Mouse (Mus musculus): ENCODE results near the gene Bdh1. TPM values are rescaled to one million over a fixed set of nuclear protein-coding genes. Genes with fewer than 3 reads are reported as not detected.
A peak's percentile ranks its signal among the peaks of the same experiment; 100 is the strongest.

Gene Bdh1
- polyA plus RNA-seq, 1 experiment from 2014 or later, result 42.8 TPM

- Histone ChIP-seq H3K4me1 (replicated peaks; ENCODE audit: control insufficient read depth, insufficient read depth, low read length) (no peaks in the 10 kb centered on the region), H3K4me3 (ENCODE audit: low read depth, low read length) (no peak overlapping the region), H3K27ac (ENCODE audit: low read depth, low read length) (no peak overlapping the region), H3K9me3 (ENCODE audit: control insufficient read depth, low read length) (no peaks in the 10 kb centered on the region), H3K36me3 (ENCODE audit: control insufficient read depth, insufficient read depth, low read length) (no peaks in the 10 kb centered on the region), H3K9ac (ENCODE audit: low read depth, low read length) (no peak overlapping the region), H3K4me2 (no peak overlapping the region), H3K27me3 (replicated peaks; ENCODE audit: control insufficient read depth, insufficient read depth, low read length) (peaks cover 6% of the 10 kb centered on the region; the same call in 1 of the 2 replicates)
- DNase-seq (ENCODE audit: low spot score) (no peak), ATAC-seq (replicated peaks; ENCODE audit: low FRiP score) (no peak)
- 90% methylated on average over 5 of the region's 5 CpGs for WGBS
Measured at GRCm38 (mm10) chr16:31485336-31485735, 63.3 kb downstream of the Bdh1 start.

- H3K9me3 ChIP-seq (ENCODE audit: control insufficient read depth, low read length), result no peaks in the 10 kb centered on the region
- H3K4me3 ChIP-seq (ENCODE audit: low read depth, low read length), result no peak overlapping the region
- H3K27me3 ChIP-seq (replicated peaks; ENCODE audit: control insufficient read depth, insufficient read depth, low read length), result peaks cover 6% of the 10 kb centered on the region; the same call in 1 of the 2 replicates
- no peaks in the 10 kb centered on the region for H3K4me1 ChIP-seq (replicated peaks; ENCODE audit: control insufficient read depth, insufficient read depth, low read length)
- WGBS, result 73% methylated on average over 3 of the region's 3 CpGs
- H3K9ac ChIP-seq (ENCODE audit: low read depth, low read length), result no peak overlapping the region
- no peak for ATAC-seq (replicated peaks; ENCODE audit: low FRiP score)
- no peaks in the 10 kb centered on the region for H3K36me3 ChIP-seq (ENCODE audit: control insufficient read depth, insufficient read depth, low read length)
- DNase-seq (ENCODE audit: low spot score), result no peak
- no peak overlapping the region for H3K27ac ChIP-seq (ENCODE audit: low read depth, low read length)
- H3K4me2 ChIP-seq, result no peak overlapping the region
Measured at GRCm38 (mm10) chr16:31487266-31487665, 65.2 kb downstream of the Bdh1 start.

GRCm38 (mm10) chr16:31489096-31489495, 67.0 kb downstream of the Bdh1 start:
- Histone ChIP-seq H3K9ac (ENCODE audit: low read depth, low read length) (no peak overlapping the region), H3K4me1 (replicated peaks; ENCODE audit: control insufficient read depth, insufficient read depth, low read length) (peaks cover 8% of the 10 kb centered on the region), H3K9me3 (ENCODE audit: control insufficient read depth, low read length) (no peaks in the 10 kb centered on the region), H3K4me3 (ENCODE audit: low read depth, low read length) (no peak overlapping the region), H3K27ac (ENCODE audit: low read depth, low read length) (no peak overlapping the region), H3K4me2 (no peak overlapping the region), H3K36me3 (ENCODE audit: control insufficient read depth, insufficient read depth, low read length) (no peaks in the 10 kb centered on the region), H3K27me3 (replicated peaks; ENCODE audit: control insufficient read depth, insufficient read depth, low read length) (peaks cover 6% of the 10 kb centered on the region; the same call in 1 of the 2 replicates)
- 52% methylated on average over 3 of the region's 3 CpGs for WGBS
- ATAC-seq (replicated peaks; ENCODE audit: low FRiP score) (no peak), DNase-seq (ENCODE audit: low spot score) (no peak)

- Histone ChIP-seq H3K9me3 (ENCODE audit: control insufficient read depth, low read length) (no peaks in the 10 kb centered on the region), H3K4me3 (ENCODE audit: low read depth, low read length) (no peak overlapping the region), H3K9ac (ENCODE audit: low read depth, low read length) (no peak overlapping the region), H3K27ac (ENCODE audit: low read depth, low read length) (no peak overlapping the region), H3K4me2 (no peak overlapping the region), H3K27me3 (replicated peaks; ENCODE audit: control insufficient read depth, insufficient read depth, low read length) (peaks cover 6% of the 10 kb centered on the region; the same call in 1 of the 2 replicates), H3K4me1 (replicated peaks; ENCODE audit: control insufficient read depth, insufficient read depth, low read length) (peaks cover 8% of the 10 kb centered on the region), H3K36me3 (ENCODE audit: control insufficient read depth, insufficient read depth, low read length) (no peaks in the 10 kb centered on the region)
- DNase-seq (ENCODE audit: low spot score) (no peak), ATAC-seq (replicated peaks; ENCODE audit: low FRiP score) (no peak)
- WGBS, result 80% methylated on average over 7 of the region's 7 CpGs
Measured at GRCm38 (mm10) chr16:31490967-31491366, 68.9 kb downstream of the Bdh1 start.

GRCm38 (mm10) chr16:31492921-31493549, 71.0 kb downstream of the Bdh1 start:
- H3K9me3 ChIP-seq (ENCODE audit: control insufficient read depth, low read length), result no peaks in the 10 kb centered on the region
- DNase-seq (ENCODE audit: low spot score), result no peak
- peaks cover 6% of the 10 kb centered on the region; the same call in 1 of the 2 replicates for H3K27me3 ChIP-seq (replicated peaks; ENCODE audit: control insufficient read depth, insufficient read depth, low read length)
- H3K9ac ChIP-seq (ENCODE audit: low read depth, low read length), result no peak overlapping the region
- ATAC-seq (replicated peaks; ENCODE audit: low FRiP score), result no peak
- H3K27ac ChIP-seq (ENCODE audit: low read depth, low read length), result no peak overlapping the region
- WGBS, result 41% methylated on average over 12 of the region's 12 CpGs
- peaks cover 8% of the 10 kb centered on the region for H3K4me1 ChIP-seq (replicated peaks; ENCODE audit: control insufficient read depth, insufficient read depth, low read length)
- peak overlapping the region; percentile 28; the same call in 1 of the 2 replicates for H3K4me2 ChIP-seq
- no peaks in the 10 kb centered on the region for H3K36me3 ChIP-seq (ENCODE audit: control insufficient read depth, insufficient read depth, low read length)
- no peak overlapping the region for H3K4me3 ChIP-seq (ENCODE audit: low read depth, low read length)

- Histone ChIP-seq H3K9ac (ENCODE audit: low read depth, low read length) (no peak overlapping the region), H3K4me3 (ENCODE audit: low read depth, low read length) (no peak overlapping the region), H3K36me3 (ENCODE audit: control insufficient read depth, insufficient read depth, low read length) (no peaks in the 10 kb centered on the region), H3K9me3 (ENCODE audit: control insufficient read depth, low read length) (no peaks in the 10 kb centered on the region), H3K27me3 (replicated peaks; ENCODE audit: control insufficient read depth, insufficient read depth, low read length) (peaks cover 4% of the 10 kb centered on the region; the same call in 1 of the 2 replicates), H3K4me1 (replicated peaks; ENCODE audit: control insufficient read depth, insufficient read depth, low read length) (peaks cover 8% of the 10 kb centered on the region), H3K27ac (ENCODE audit: low read depth, low read length) (no peak overlapping the region), H3K4me2 (peak overlapping the region; percentile 28)
- ATAC-seq (replicated peaks; ENCODE audit: low FRiP score) (no peak), DNase-seq (ENCODE audit: low spot score) (no peak)
- WGBS, result 42% methylated on average over 6 of the region's 6 CpGs
Measured at GRCm38 (mm10) chr16:31493550-31493965, 71.5 kb downstream of the Bdh1 start.

GRCm38 (mm10) chr16:31493991-31494390, 71.9 kb downstream of the Bdh1 start:
- no peak for DNase-seq (ENCODE audit: low spot score)
- no peaks in the 10 kb centered on the region for H3K36me3 ChIP-seq (ENCODE audit: control insufficient read depth, insufficient read depth, low read length)
- no peak overlapping the region for H3K9ac ChIP-seq (ENCODE audit: low read depth, low read length)
- peaks cover 8% of the 10 kb centered on the region for H3K4me1 ChIP-seq (replicated peaks; ENCODE audit: control insufficient read depth, insufficient read depth, low read length)
- no peak overlapping the region for H3K27ac ChIP-seq (ENCODE audit: low read depth, low read length)
- H3K4me3 ChIP-seq (ENCODE audit: low read depth, low read length), result no peak overlapping the region
- ATAC-seq (replicated peaks; ENCODE audit: low FRiP score), result no peak
- no peak overlapping the region for H3K4me2 ChIP-seq
- WGBS, result 76% methylated on average over 6 of the region's 6 CpGs
- no peaks in the 10 kb centered on the region for H3K9me3 ChIP-seq (ENCODE audit: control insufficient read depth, low read length)
- no peaks in the 10 kb centered on the region; the same call in 1 of the 2 replicates for H3K27me3 ChIP-seq (replicated peaks; ENCODE audit: control insufficient read depth, insufficient read depth, low read length)

GRCm38 (mm10) chr16:31495356-31495755, 73.3 kb downstream of the Bdh1 start:
- Histone ChIP-seq H3K9me3 (ENCODE audit: control insufficient read depth, low read length) (no peaks in the 10 kb centered on the region), H3K36me3 (ENCODE audit: control insufficient read depth, insufficient read depth, low read length) (no peaks in the 10 kb centered on the region), H3K4me2 (no peak overlapping the region), H3K9ac (ENCODE audit: low read depth, low read length) (no peak overlapping the region), H3K4me3 (ENCODE audit: low read depth, low read length) (no peak overlapping the region), H3K27ac (ENCODE audit: low read depth, low read length) (no peak overlapping the region), H3K4me1 (replicated peaks; ENCODE audit: control insufficient read depth, insufficient read depth, low read length) (peaks cover 8% of the 10 kb centered on the region), H3K27me3 (replicated peaks; ENCODE audit: control insufficient read depth, insufficient read depth, low read length) (no peaks in the 10 kb centered on the region)
- no peak for DNase-seq (ENCODE audit: low spot score)
- ATAC-seq (replicated peaks; ENCODE audit: low FRiP score), result no peak
- 58% methylated on average over 7 of the region's 7 CpGs for WGBS

GRCm38 (mm10) chr16:31495769-31496168, 73.7 kb downstream of the Bdh1 start:
- H3K4me2 ChIP-seq, result no peak overlapping the region
- H3K9ac ChIP-seq (ENCODE audit: low read depth, low read length), result no peak overlapping the region
- WGBS, result 67% methylated on average over 9 of the region's 9 CpGs
- H3K27me3 ChIP-seq (replicated peaks; ENCODE audit: control insufficient read depth, insufficient read depth, low read length), result no peaks in the 10 kb centered on the region
- peaks cover 8% of the 10 kb centered on the region for H3K4me1 ChIP-seq (replicated peaks; ENCODE audit: control insufficient read depth, insufficient read depth, low read length)
- H3K27ac ChIP-seq (ENCODE audit: low read depth, low read length), result no peak overlapping the region
- no peak for DNase-seq (ENCODE audit: low spot score)
- H3K36me3 ChIP-seq (ENCODE audit: control insufficient read depth, insufficient read depth, low read length), result no peaks in the 10 kb centered on the region
- no peaks in the 10 kb centered on the region for H3K9me3 ChIP-seq (ENCODE audit: control insufficient read depth, low read length)
- H3K4me3 ChIP-seq (ENCODE audit: low read depth, low read length), result no peak overlapping the region
- no peak for ATAC-seq (replicated peaks; ENCODE audit: low FRiP score)

Measured in liver, embryonic 11.5 days (tissue).